Mouse (Mus musculus) small intestine, adult 2 months (tissue): ENCODE data around the gene Morn5. TPM values are rescaled to one million over a fixed set of nuclear protein-coding genes. Genes with fewer than 3 reads are reported as not detected.

ENCODE experiments used
- H3K27ac ChIP-seq: fragments of 200-500 bp; 2 replicates; pipeline ENCODE4 v1.5.1; 2012; ENCODE audit warnings: low read depth, low read length, control low read depth, inconsistent platforms; ENCODE audit not compliant: insufficient read depth
- H3K27me3 ChIP-seq: fragments of 200-500 bp; 2 replicates; pipeline ENCODE4 v1.6.1; 2012; ENCODE audit warnings: mild to moderate bottlenecking, moderate library complexity, low read length, inconsistent platforms; ENCODE audit not compliant: control insufficient read depth, insufficient read depth
- H3K36me3 ChIP-seq: fragments of 200-500 bp; 2 replicates; pipeline ENCODE4 v1.6.1; 2012; ENCODE audit warnings: mild to moderate bottlenecking, low read length, control low read depth, inconsistent platforms; ENCODE audit not compliant: control insufficient read depth, insufficient read depth
- H3K4me1 ChIP-seq: fragments of 200-500 bp; 2 replicates; pipeline ENCODE4 v1.6.1; 2012; ENCODE audit warnings: low read length, inconsistent platforms, mixed read lengths; ENCODE audit not compliant: control insufficient read depth, insufficient read depth, insufficient read length
- H3K4me3 ChIP-seq: fragments of 200-500 bp; 2 replicates; pipeline ENCODE4 v1.5.1; 2012; ENCODE audit warnings: low read depth, mild to moderate bottlenecking, control low read depth, inconsistent platforms, low read length, moderate library complexity
- CTCF ChIP-seq: fragments of 200-500 bp; IDR thresholded peaks from 2 replicates; pipeline ENCODE4 v1.5.1; 2012; ENCODE audit warnings: low read depth, mild to moderate bottlenecking, control low read depth, inconsistent platforms, low read length, moderate library complexity, mixed read lengths; ENCODE audit not compliant: insufficient replicate concordance, insufficient read length; ENCODE audit errors: extremely low read depth
- POLR2A ChIP-seq: fragments of 200-500 bp; IDR thresholded peaks from 2 replicates; pipeline ENCODE4 v1.6.1; 2012; ENCODE audit warnings: low read depth, mild to moderate bottlenecking, control low read depth, inconsistent platforms, low read length, moderate library complexity
- WGBS: fragments of 180-500 bp; shearing (Covaris S2); methylation state at CpG from one replicate; pipeline ENCODE4 v1.1.7; 2018; 5-methylcytosine and 5-hydroxymethylcytosine counted together
- polyA plus RNA-seq: library from polyadenylated mRNA; depleted of rRNA; stranded (reverse); fragments of >200 nt; gene quantifications from 2 replicates; pipeline ENCODE4 v1.2.3, GENCODE M21; 2012

Morn5 gene
- polyA plus RNA-seq, 1 experiment: not detected

GRCm38 (mm10) chr2:36013010-36013409 lies 36.2 kb upstream of the Morn5 start:
- 63% methylated on average over 12 of the region's 12 CpGs for WGBS
- no peak for TF ChIP-seq POLR2A
- TF ChIP-seq CTCF: no peak
- no peak overlapping the region for H3K4me3 ChIP-seq
- no peaks in the 10 kb centered on the region for H3K4me1 ChIP-seq
- no peaks in the 10 kb centered on the region for H3K36me3 ChIP-seq
- no peak overlapping the region for H3K27ac ChIP-seq
- H3K27me3 ChIP-seq: peaks cover 20% of the 10 kb centered on the region

- 10% methylated on average over 32 of the region's 32 CpGs for WGBS
- Histone ChIP-seq H3K4me3 (no peak overlapping the region), H3K36me3 (no peaks in the 10 kb centered on the region), H3K4me1 (no peaks in the 10 kb centered on the region), H3K27ac (no peak overlapping the region), H3K27me3 (no peaks in the 10 kb centered on the region)
- TF ChIP-seq POLR2A (no peak), CTCF (peak; percentile 33; the same call in 1 of the 2 replicates)
Measured at GRCm38 (mm10) chr2:36021385-36022159, 27.7 kb upstream of the Morn5 start.

- 60% methylated on average over 3 of the region's 3 CpGs for WGBS
Measured at GRCm38 (mm10) chr2:36023291-36023690, 26.0 kb upstream of the Morn5 start.

DNA sequence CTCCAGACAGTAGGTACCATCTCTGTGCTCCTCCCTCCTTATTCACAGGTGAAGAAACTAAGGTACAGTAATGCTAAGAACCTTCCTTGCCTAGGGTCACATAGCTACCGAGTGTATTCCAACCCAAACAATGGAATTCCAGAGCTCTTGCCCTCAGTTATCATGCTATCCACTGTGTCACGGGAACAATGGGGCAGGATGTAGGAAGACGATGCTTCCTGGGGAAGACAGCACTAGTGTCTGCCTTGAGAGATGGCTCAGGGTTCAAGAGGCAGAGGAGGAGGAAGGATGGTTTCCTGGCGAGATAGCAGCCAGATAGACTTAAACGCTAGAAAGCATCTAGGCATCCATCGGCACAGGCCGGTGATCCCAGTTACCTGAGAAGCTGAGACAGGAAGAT lies 16.4 kb upstream of the Morn5 start:
- Histone ChIP-seq H3K4me1 (no peaks in the 10 kb centered on the region; the same call in 1 of the 2 replicates), H3K27ac (no peak overlapping the region), H3K36me3 (peaks cover 21% of the 10 kb centered on the region), H3K27me3 (no peaks in the 10 kb centered on the region), H3K4me3 (no peak overlapping the region)
- TF ChIP-seq POLR2A (no peak), CTCF (no peak)
- 78% methylated on average over 7 of the region's 7 CpGs for WGBS

More at GRCm38 (mm10) chr2:36023291-36023690, 26.0 kb upstream of the Morn5 start:
- Histone ChIP-seq H3K27ac (no peak overlapping the region), H3K27me3 (no peaks in the 10 kb centered on the region), H3K4me3 (no peak overlapping the region), H3K4me1 (no peaks in the 10 kb centered on the region), H3K36me3 (no peaks in the 10 kb centered on the region)
- TF ChIP-seq CTCF (no peak), POLR2A (no peak)

- H3K36me3 ChIP-seq: peaks cover 28% of the 10 kb centered on the region
- WGBS: 76% methylated on average over 7 of the region's 7 CpGs
- no peak for TF ChIP-seq POLR2A
- no peaks in the 10 kb centered on the region; the same call in 1 of the 2 replicates for H3K4me1 ChIP-seq
- no peaks in the 10 kb centered on the region for H3K27me3 ChIP-seq
- H3K27ac ChIP-seq: no peak overlapping the region
- H3K4me3 ChIP-seq: no peak overlapping the region
Measured at GRCm38 (mm10) chr2:36033966-36034365, 15.3 kb upstream of the Morn5 start.

DNA sequence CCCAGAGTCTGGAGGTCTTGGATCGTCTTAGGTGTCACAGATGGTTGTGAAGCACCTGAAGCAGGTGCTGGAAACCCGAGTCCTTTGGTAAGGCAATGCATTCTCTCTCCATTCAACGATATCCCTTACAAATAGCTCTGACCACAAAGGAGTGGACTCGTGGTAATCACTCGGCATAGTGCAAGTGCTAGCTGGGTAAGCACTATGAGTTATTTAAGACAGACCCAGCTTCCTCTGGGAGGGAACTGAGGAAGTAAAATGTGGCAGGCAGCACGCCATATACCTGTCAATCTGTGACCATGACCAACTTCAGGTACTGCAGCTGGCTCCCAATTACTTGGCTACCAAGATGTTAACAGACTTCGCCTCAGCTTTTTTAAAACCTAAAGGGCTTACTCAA lies 14.4 kb upstream of the Morn5 start:
- peaks cover 36% of the 10 kb centered on the region for H3K36me3 ChIP-seq
- 76% methylated on average over 7 of the region's 7 CpGs for WGBS
- H3K4me1 ChIP-seq: no peaks in the 10 kb centered on the region; the same call in 1 of the 2 replicates
- H3K4me3 ChIP-seq: no peak overlapping the region
- H3K27me3 ChIP-seq: no peaks in the 10 kb centered on the region
- H3K27ac ChIP-seq: no peak overlapping the region
- no peak for TF ChIP-seq POLR2A
- TF ChIP-seq CTCF: no peak

DNA sequence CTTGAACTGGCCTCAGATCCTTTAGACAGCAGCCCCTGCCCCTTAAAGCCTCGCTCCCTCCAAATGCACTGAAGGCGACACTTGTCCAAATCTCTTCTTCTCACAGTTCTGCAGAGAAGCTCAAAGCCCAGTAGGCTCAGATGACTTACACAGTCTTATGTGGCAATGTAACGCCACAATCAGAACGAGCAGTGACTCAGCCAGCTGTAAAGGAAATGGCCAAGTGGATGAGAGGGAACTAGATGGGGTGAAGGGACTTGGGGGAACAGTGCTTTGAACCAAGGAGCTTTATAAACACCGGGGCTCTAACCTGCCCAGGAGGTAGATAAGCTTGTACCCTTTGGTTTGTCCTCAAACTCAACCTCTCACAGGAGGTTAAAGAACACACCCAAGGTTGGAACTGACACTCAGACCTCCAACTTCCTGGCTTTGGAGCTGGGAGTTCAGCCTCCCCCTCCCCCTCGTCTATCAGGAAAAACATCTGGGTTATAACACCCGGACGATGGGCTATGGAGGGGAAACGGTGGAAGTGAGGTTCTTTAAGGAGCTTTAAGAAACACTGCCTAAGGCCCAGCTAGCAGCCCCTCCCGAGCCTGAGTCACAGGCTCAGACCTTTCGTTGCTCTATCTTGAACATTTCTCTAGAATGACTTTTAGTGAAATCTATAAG lies 13.7 kb upstream of the Morn5 start:
- Histone ChIP-seq H3K4me3 (no peak overlapping the region), H3K36me3 (peaks cover 36% of the 10 kb centered on the region), H3K27ac (no peak overlapping the region), H3K27me3 (no peaks in the 10 kb centered on the region), H3K4me1 (no peaks in the 10 kb centered on the region; the same call in 1 of the 2 replicates)
- TF ChIP-seq POLR2A: no peak
- TF ChIP-seq CTCF: no peak
- WGBS: 50% methylated on average over 11 of the region's 11 CpGs
